Mouse (Mus musculus): ENCODE results near the gene Gpcpd1.
"Not testable (repeated sequence)": the region's sequence is repeated elsewhere in the genome, so short reads cannot be mapped to it uniquely, and the experiment has no call there.

Gene Gpcpd1

GRCm38 (mm10) chr2:132587240-132587779 lies at the start of gene Gpcpd1:
TSS of gene Gpcpd1 (minus strand) at chr2:132587729.
- DNase-seq: no peak

GRCm38 (mm10) chr2:132636534-132636933 lies 49.0 kb upstream of the Gpcpd1 start:
- DNase-seq: no peak

- DNase-seq: no peak
Measured at GRCm38 (mm10) chr2:132628626-132629025, 41.1 kb upstream of the Gpcpd1 start.

- no peak for DNase-seq
Measured at GRCm38 (mm10) chr2:132623092-132623491, 35.6 kb upstream of the Gpcpd1 start.

GRCm38 (mm10) chr2:132617693-132618092 lies 30.2 kb upstream of the Gpcpd1 start:
- no peak for DNase-seq

DNA sequence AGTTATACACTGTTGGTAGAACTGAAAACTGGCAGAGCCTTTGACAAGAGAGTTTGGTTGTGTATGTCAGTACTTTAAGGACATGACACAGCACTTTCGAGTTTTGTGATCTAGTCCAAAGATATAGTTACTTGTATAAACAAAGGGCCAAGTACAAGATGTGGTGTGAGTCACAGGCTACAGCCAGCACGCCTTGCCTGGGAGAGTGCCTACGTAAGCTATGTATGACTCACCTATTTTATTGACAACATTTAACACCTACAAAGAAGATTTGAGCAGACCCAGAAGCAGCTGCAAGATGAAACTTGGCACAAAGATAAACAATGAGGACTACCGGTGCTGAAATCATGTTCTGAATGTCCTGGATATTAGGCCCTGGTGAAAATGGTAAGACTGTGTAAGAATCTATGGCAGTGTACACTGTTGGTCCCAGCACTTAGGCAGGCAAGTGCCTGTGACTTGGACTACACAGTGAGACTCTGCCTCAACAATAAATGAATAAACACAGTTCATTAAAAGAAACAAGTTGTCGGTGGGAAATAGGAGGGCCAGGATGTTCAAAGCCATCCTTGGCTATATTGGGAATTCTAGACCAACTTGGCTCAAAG lies 26.2 kb upstream of the Gpcpd1 start:
- no peak for DNase-seq

DNA sequence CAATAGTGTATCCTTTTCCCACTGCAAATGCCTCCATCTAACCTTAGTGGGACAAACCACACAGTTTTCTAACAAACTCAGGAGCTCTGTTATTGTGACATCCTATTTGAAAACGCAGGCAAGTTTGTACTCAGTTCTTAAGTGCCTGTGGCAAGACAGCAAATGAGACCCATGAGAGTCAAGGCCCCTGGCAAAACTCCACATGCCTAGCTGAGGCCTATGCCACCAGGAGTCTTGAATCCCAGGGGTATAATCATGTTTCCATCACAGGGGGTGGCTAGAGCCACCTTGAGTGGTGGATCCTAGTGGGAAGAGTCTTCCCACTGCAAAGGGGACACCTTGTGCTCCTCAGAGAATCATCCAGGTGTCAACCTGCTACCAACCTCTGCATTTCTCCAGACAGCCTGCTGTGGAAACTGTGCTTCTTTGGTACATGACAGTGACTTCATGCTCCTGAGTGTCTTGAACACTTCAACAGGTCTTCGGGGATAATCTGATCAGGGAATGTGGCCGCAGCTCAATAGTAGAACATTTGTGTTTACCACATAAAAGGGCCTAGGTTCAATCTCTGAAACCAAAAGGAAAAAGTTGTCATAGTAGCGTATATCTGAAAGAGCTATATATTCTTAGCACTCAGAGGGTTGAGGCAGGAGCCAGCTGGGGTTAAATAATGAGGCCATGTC lies 24.2 kb upstream of the Gpcpd1 start:
- DNase-seq: no peak

- DNase-seq: peak; percentile 18
Measured at GRCm38 (mm10) chr2:132607141-132608093, 19.9 kb upstream of the Gpcpd1 start.

- DNase-seq: no peak
Measured at GRCm38 (mm10) chr2:132605795-132606563, 18.4 kb upstream of the Gpcpd1 start.

DNA sequence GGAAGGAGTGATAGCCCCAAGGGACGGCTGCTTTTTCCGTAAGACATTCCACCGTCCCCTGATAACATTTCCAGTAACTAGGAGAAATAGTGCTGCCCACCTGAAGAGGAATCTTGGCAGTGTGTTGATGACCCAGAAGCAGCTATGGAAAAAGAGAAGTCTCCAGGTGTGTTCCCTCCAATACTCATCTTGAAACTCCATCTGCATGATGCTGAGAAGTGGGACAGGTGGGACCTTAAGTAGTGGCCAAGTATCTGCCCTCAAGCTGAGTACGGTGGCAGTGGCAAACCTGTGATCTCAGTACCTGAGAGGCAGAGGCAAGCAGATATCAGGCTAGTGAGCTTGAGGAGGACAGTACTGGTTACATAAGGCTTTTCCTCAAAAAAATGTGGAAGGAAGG lies 17.4 kb upstream of the Gpcpd1 start:
- no peak for DNase-seq

- DNase-seq: no peak
Measured at GRCm38 (mm10) chr2:132603706-132604105, 16.2 kb upstream of the Gpcpd1 start.

- DNase-seq: no peak
Measured at GRCm38 (mm10) chr2:132601777-132602176, 14.2 kb upstream of the Gpcpd1 start.

DNA sequence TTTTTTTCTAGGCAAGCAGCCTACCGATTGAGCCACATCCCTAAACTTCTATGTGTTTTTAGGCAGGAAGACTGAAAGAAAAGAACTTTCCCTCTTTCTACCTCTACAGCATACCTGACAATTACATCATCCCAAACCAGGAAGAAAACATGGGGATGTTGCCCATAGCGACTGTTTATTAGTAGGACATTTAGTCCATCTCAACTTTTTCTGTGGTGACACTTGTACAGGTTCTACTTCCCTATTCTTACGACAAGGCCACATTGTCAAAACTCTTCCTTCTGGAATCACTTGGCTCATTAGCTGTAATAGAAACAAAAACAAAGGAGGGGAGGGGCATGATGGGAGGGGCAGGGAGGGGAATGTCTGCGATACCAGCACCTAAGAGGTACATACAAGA lies 12.6 kb upstream of the Gpcpd1 start:
- no peak for DNase-seq

DNA sequence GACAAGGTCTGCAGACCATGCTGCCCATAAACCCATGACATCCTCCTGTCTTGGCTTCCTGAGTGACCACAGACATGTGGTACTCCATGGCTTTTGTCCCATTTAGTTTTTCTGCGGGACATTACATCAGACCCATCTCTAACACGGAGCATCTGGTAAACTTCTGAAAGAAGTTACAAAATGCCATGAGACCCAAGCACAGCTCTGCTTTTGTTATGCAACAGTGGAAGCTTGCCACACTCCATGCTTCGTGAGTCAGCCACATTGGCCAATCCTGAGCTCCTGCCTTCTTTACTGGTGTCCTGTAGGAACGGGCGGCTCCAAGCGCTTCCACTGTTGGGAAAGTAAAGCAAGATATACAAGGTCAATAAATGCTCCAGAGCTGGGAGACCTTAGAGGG lies 11.6 kb upstream of the Gpcpd1 start:
- DNase-seq: peak; percentile 73

- no peak for DNase-seq
Measured at GRCm38 (mm10) chr2:132597866-132598480, 10.4 kb upstream of the Gpcpd1 start.

- peak; percentile 28 for DNase-seq
Measured at GRCm38 (mm10) chr2:132597226-132597625, 9.7 kb upstream of the Gpcpd1 start.

GRCm38 (mm10) chr2:132595601-132596235 lies 8.2 kb upstream of the Gpcpd1 start:
- DNase-seq: peak; percentile 25

GRCm38 (mm10) chr2:132592126-132592525 lies 4.6 kb upstream of the Gpcpd1 start:
- DNase-seq: no peak

DNA sequence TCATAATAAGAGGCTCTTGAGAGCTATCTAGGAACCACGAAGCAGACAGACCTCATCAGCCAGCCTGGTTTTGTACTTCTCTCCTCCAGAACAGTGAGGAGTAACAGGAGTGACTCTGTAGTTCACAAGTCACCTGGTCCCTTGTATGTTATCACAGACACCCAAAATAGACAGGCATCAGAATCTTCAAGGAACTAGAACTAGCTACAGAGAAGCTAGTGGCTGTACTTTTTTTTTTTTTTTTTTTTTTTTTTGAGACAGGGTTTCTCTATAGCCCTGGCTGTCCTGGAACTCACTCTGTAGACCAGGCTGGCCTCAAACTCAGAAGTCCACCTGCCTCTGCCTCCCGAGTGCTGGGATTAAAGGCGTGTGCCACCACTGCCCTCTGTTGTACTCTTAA lies 4.0 kb upstream of the Gpcpd1 start:
- not testable (repeated sequence) for DNase-seq

DNA sequence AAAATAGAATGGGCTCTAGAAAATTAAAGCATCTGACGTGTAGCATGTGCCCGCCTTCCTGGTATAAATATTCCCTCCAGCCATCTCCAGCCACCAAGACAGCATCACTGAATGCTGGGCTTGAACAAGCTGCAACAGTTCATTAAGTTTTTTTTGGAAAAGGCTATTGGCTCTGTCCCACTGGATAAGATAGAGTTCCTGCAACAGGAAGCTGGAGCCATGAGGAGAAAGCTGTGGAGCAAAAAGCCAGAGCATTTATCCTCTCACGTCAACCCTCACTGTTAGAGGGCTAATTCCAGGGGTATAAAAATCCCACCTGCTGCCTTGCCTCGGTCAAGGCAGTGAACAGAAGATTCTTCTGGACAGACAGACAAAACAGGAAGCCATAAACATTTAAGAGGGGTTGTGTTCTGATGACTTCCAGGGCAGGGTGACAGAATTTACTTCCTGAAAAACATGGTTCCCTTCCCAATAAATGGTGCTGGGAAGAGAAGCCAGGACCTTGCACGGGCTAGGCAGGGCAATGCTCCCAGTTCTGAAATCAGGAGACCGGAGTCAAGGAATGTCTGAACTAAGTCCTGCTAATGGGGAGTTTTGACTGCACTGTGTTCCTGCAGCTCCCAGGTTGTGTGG lies 2.5 kb upstream of the Gpcpd1 start:
- DNase-seq: no peak

DNA sequence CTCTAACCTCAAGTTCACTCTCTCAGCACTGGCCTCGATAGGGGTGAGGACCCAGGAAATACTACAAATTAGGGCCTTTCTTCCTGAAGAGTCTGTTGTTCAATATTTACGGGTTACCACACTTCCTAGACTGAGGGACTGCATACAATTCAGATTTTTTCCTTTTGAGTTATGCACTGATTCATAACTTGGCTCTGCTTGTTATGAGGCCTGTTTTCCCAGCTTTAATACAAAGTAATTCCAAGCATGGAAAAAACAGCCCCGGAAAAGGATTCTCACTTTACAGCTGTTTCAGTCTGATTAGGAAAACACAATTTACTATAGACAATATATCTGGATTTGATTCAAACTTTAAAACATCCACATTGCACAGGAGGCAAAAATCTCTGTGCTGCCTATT lies 1.5 kb downstream of the Gpcpd1 start:
- DNase-seq: no peak

Data from lung, postnatal 10 days (tissue).